Mouse (Mus musculus) cerebellum, adult 18-20 months (tissue): ENCODE results near the gene Tnfsf4.

Source experiments
- DNase-seq, 2 experiments: peaks; one replicate each; pipeline ENCODE4 v3.0.0; 2021

The Tnfsf4 gene

DNA sequence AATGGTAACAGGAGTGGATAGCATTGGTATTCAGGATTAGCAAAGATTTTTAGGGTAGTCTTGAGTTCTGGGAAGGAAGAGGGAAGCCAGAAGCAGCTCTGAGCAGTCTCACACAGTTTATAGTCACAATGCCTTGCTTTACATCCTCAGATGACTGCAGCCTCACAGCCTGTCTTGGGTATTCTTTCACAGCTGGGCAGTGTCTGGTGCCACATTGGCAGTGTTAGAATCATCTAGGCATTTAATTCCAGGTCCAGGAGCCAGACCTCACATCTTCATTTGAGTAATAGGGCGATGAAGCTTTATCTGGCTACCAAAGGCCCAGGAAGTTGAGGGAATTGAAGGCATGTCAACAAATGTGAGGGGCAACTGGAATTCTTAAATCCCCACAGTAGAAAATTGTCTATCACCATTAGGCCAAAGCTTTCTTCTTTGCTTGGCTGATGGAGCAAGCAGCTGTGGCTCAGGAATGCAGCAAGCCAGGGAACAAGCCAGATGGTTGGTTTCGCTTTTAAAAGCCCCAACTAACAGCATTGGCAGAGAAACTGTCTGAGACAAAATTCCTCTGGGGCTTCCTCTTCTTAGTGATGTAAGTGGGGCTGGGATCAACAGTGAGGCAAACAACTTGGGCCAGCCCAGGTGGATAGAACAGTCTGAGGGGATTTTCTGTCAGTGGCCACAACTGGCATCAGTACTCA lies 68.3 kb downstream of the Tnfsf4 start:
- no peak for DNase-seq
